Mouse (Mus musculus): Measurements from ENCODE around the gene Ogfod1. TPM values are rescaled to one million over a fixed set of nuclear protein-coding genes. Genes with fewer than 3 reads are reported as not detected.

Ogfod1 gene
- total RNA-seq, 2 experiments from 2014 or later, result 21.8 to 38.6 TPM

Other genes starting within 250 kb of the Ogfod1 start
- not detected in 2 replicates for gene Gnao1, start 227.2 kb upstream of the Ogfod1 start, total RNA-seq (2014; fragmentation: Nextera tagmentation)
- not detected in 2 replicates for gene Gnao1, start 227.2 kb upstream of the Ogfod1 start, total RNA-seq (2017)
- 32.8 and 34.2 TPM in 2 replicates for gene Amfr, start 24.4 kb upstream of the Ogfod1 start, total RNA-seq (2014; fragmentation: Nextera tagmentation)
- gene Amfr, start 24.4 kb upstream of the Ogfod1 start, total RNA-seq (2017), result 55.4 and 73.8 TPM in 2 replicates
- gene Nudt21, start 167 bp upstream of the Ogfod1 start, total RNA-seq (2014; fragmentation: Nextera tagmentation), result 115 and 133 TPM in 2 replicates
- 140 and 162 TPM in 2 replicates for gene Nudt21, start 167 bp upstream of the Ogfod1 start, total RNA-seq (2017)
- gene Bbs2, start 61.7 kb downstream of the Ogfod1 start, total RNA-seq (2014; fragmentation: Nextera tagmentation), result 3.8 and 17.6 TPM in 2 replicates
- gene Bbs2, start 61.7 kb downstream of the Ogfod1 start, total RNA-seq (2017), result 5.1 and 15.6 TPM in 2 replicates
- not detected in 2 replicates for gene Mt4, start 100.0 kb downstream of the Ogfod1 start, total RNA-seq (2014; fragmentation: Nextera tagmentation)
- gene Mt4, start 100.0 kb downstream of the Ogfod1 start, total RNA-seq (2017), result not detected in 2 replicates
- gene Mt3, start 115.4 kb downstream of the Ogfod1 start, total RNA-seq (2014; fragmentation: Nextera tagmentation), result not detected in 2 replicates
- not detected in 2 replicates for gene Mt3, start 115.4 kb downstream of the Ogfod1 start, total RNA-seq (2017)
- gene Mt2, start 135.5 kb downstream of the Ogfod1 start, total RNA-seq (2014; fragmentation: Nextera tagmentation), result 0.82 and 4.7 TPM in 2 replicates
- 3.9 and 8.7 TPM in 2 replicates for gene Mt2, start 135.5 kb downstream of the Ogfod1 start, total RNA-seq (2017)
- 120 and 175 TPM in 2 replicates for gene Mt1, start 141.9 kb downstream of the Ogfod1 start, total RNA-seq (2014; fragmentation: Nextera tagmentation)
- 233 and 290 TPM in 2 replicates for gene Mt1, start 141.9 kb downstream of the Ogfod1 start, total RNA-seq (2017)
- gene Nup93, start 177.4 kb downstream of the Ogfod1 start, total RNA-seq (2014; fragmentation: Nextera tagmentation), result 38.9 and 45.1 TPM in 2 replicates
- 45.5 and 46.0 TPM in 2 replicates for gene Nup93, start 177.4 kb downstream of the Ogfod1 start, total RNA-seq (2017)

Measured in granulocyte monocyte progenitor cell, adult 5-6 weeks (primary cell).